Mouse (Mus musculus): Measurements from ENCODE around the gene Ccdc3.

Gene Ccdc3

GRCm38 (mm10) chr2:5161002-5161745 lies 23.6 kb downstream of the Ccdc3 start:
- DNase-seq (ENCODE audit: low read depth, low spot score): no peak

GRCm38 (mm10) chr2:5161908-5162674 lies 24.5 kb downstream of the Ccdc3 start:
- DNase-seq (ENCODE audit: low read depth, low spot score): no peak

GRCm38 (mm10) chr2:5162756-5163155 lies 25.2 kb downstream of the Ccdc3 start:
- DNase-seq (ENCODE audit: low read depth, low spot score): no peak

- peak; percentile 82 for DNase-seq (ENCODE audit: low read depth, low spot score)
These were observed 28.4 kb downstream of the Ccdc3 start for GRCm38 (mm10) chr2:5165941-5166361.

- no peak for DNase-seq (ENCODE audit: low read depth, low spot score)
These were observed 29.2 kb downstream of the Ccdc3 start for GRCm38 (mm10) chr2:5166796-5167195.

GRCm38 (mm10) chr2:5170815-5171214 lies 33.2 kb downstream of the Ccdc3 start:
- no peak for DNase-seq (ENCODE audit: low read depth, low spot score)

GRCm38 (mm10) chr2:5171301-5172000 lies 33.9 kb downstream of the Ccdc3 start:
- DNase-seq (ENCODE audit: low read depth, low spot score): no peak

- DNase-seq (ENCODE audit: low read depth, low spot score): no peak
These were observed 35.2 kb downstream of the Ccdc3 start for GRCm38 (mm10) chr2:5172773-5173172.

- peak; percentile 77 for DNase-seq (ENCODE audit: low read depth, low spot score)
These were observed 37.1 kb downstream of the Ccdc3 start for GRCm38 (mm10) chr2:5174716-5175115.

- no peak for DNase-seq (ENCODE audit: low read depth, low spot score)
These were observed 44.2 kb downstream of the Ccdc3 start for GRCm38 (mm10) chr2:5181462-5182443.

GRCm38 (mm10) chr2:5184166-5184565 lies 46.6 kb downstream of the Ccdc3 start:
- no peak for DNase-seq (ENCODE audit: low read depth, low spot score)

- DNase-seq (ENCODE audit: low read depth, low spot score): no peak
These were observed 48.1 kb downstream of the Ccdc3 start for GRCm38 (mm10) chr2:5185631-5186030.

GRCm38 (mm10) chr2:5192156-5192555 lies 54.6 kb downstream of the Ccdc3 start:
- DNase-seq (ENCODE audit: low read depth, low spot score): no peak

- DNase-seq (ENCODE audit: low read depth, low spot score): no peak
These were observed 55.5 kb downstream of the Ccdc3 start for GRCm38 (mm10) chr2:5193071-5193470.

GRCm38 (mm10) chr2:5194701-5195215 lies 57.2 kb downstream of the Ccdc3 start:
- DNase-seq (ENCODE audit: low read depth, low spot score): no peak

- no peak for DNase-seq (ENCODE audit: low read depth, low spot score)
These were observed 59.9 kb downstream of the Ccdc3 start for GRCm38 (mm10) chr2:5197486-5197885.

GRCm38 (mm10) chr2:5199289-5199688 lies 61.7 kb downstream of the Ccdc3 start:
- no peak for DNase-seq (ENCODE audit: low read depth, low spot score)

GRCm38 (mm10) chr2:5200817-5201364 lies 63.3 kb downstream of the Ccdc3 start:
- DNase-seq (ENCODE audit: low read depth, low spot score): no peak

- DNase-seq (ENCODE audit: low read depth, low spot score): peak; percentile 23
These were observed 65.6 kb downstream of the Ccdc3 start for GRCm38 (mm10) chr2:5203146-5203545.

GRCm38 (mm10) chr2:5204941-5205340 lies 67.4 kb downstream of the Ccdc3 start:
- DNase-seq (ENCODE audit: low read depth, low spot score): no peak

GRCm38 (mm10) chr2:5206651-5207050 lies 69.1 kb downstream of the Ccdc3 start:
- DNase-seq (ENCODE audit: low read depth, low spot score): no peak

All from 3T3-L1 (cell line).